Mouse (Mus musculus) liver, embryonic 16.5 days (tissue): Measurements from ENCODE around the gene Spag7. TPM values are rescaled to one million over a fixed set of nuclear protein-coding genes. Genes with fewer than 3 reads are reported as not detected.
A peak's percentile ranks its signal among the peaks of the same experiment; 100 is the strongest.

Experiments used
- ATAC-seq: fragments of 200-750 bp; cut with Nextera tagmentation; 2 replicates; pipeline ENCODE4 v1.8.0; 2017; ENCODE audit warnings: low read depth, mild to moderate bottlenecking, moderate number of reproducible peaks, moderate library complexity
- H3K27ac ChIP-seq: fragments of 300-500 bp; sonication (generic); 2 replicates; pipeline ENCODE4 v1.5.1; 2014; ENCODE audit warnings: mild to moderate bottlenecking, low read length
- H3K27me3 ChIP-seq: fragments of 300-500 bp; sonication (generic); 2 replicates; pipeline ENCODE4 v1.6.1; 2014; ENCODE audit warnings: low read depth, low read length, mixed read lengths; ENCODE audit not compliant: control insufficient read depth, insufficient read depth
- H3K36me3 ChIP-seq: fragments of 300-500 bp; sonication (generic); 2 replicates; pipeline ENCODE4 v1.6.1; 2014; ENCODE audit warnings: mild to moderate bottlenecking; ENCODE audit not compliant: control insufficient read depth, insufficient read depth
- H3K4me1 ChIP-seq: fragments of 300-500 bp; sonication (generic); 2 replicates; pipeline ENCODE4 v1.6.1; 2014; ENCODE audit warnings: low read depth, low read length, mixed read lengths; ENCODE audit not compliant: control insufficient read depth
- H3K4me2 ChIP-seq: fragments of 300-500 bp; sonication (generic); 2 replicates; pipeline ENCODE4 v1.6.1; 2014; ENCODE audit warnings: low read depth, low read length, mixed read lengths
- H3K4me3 ChIP-seq: fragments of 300-500 bp; sonication (generic); 2 replicates; pipeline ENCODE4 v1.5.1; 2014; ENCODE audit warnings: low read depth, mild to moderate bottlenecking, low read length
- H3K9ac ChIP-seq: fragments of 300-500 bp; sonication (generic); 2 replicates; pipeline ENCODE4 v1.6.1; 2014; ENCODE audit warnings: low read depth, low read length
- H3K9me3 ChIP-seq: fragments of 300-500 bp; sonication (generic); replicated peaks from 2 replicates; pipeline ENCODE4 v1.6.1; 2016; ENCODE audit warnings: low read length; ENCODE audit not compliant: control insufficient read depth
- WGBS: fragments of 180-500 bp; shearing (Covaris S2); extraction: QIAGEN DNeasy Blood & Tissue Kit; methylation state at CpG from one replicate; pipeline ENCODE4 v1.1.7; 2014; ENCODE audit not compliant: insufficient replicate concordance; 5-methylcytosine and 5-hydroxymethylcytosine counted together
- polyA plus RNA-seq: library from polyadenylated mRNA; unstranded; fragments of >200 nt; fragmentation: Nextera tagmentation; extraction: Ambion mirVana; gene quantifications from 2 replicates; pipeline ENCODE4 v1.2.1, GENCODE M21; 2015

Spag7 gene
- polyA plus RNA-seq, 1 experiment from 2014 or later, result 57.5 TPM

DNA sequence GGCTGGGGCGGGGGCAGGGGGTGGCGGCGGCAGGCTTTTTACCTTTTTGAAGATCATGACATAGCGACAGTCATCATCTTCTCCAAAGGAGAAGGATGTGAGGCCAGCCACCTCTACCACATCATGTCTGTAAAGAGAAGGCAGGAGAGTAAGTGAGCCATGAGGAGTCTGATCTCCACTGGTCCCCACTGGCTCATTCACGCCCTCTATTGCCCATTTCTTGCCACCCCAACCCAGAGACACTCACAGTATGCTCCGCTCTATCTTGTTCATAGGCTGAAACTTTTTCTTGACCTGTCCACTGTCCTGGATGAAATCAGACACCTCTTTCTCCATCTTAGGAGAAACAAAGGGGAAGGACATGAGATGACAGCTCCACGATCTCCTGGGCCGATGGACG, 4.5 kb downstream of the Spag7 start:
- no peak for ATAC-seq
- Histone ChIP-seq H3K27me3 (no peaks in the 10 kb centered on the region), H3K27ac (no peak overlapping the region), H3K4me1 (peaks cover 13% of the 10 kb centered on the region), H3K9me3 (no peaks in the 10 kb centered on the region), H3K9ac (no peak overlapping the region), H3K4me2 (no peak overlapping the region), H3K4me3 (no peak overlapping the region), H3K36me3 (peaks cover 24% of the 10 kb centered on the region)
- WGBS, result 83% methylated on average over 9 of the region's 9 CpGs

DNA sequence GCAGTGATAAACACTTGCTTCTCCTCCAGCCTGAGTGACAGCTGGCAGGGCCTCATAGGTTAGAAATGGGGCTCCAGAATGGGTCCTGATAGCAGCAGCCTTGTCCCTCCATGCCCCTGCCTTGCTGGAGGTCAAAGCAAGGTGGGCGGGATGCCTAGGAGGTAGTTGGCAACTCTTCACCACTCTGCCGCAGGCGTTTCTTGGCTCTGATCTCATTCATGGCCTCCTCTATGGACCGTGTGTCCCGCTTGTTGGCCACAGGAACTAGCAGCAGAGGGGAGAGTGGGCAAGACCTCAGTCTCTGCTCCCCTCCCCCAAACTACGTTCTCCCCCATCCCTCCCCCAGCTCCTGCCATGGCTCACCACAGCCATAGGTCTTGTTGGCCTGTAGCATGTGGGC, 5.3 kb downstream of the Spag7 start:
- Histone ChIP-seq H3K27me3 (no peaks in the 10 kb centered on the region), H3K36me3 (peaks cover 24% of the 10 kb centered on the region), H3K4me1 (peaks cover 13% of the 10 kb centered on the region), H3K4me2 (no peak overlapping the region), H3K9ac (no peak overlapping the region), H3K27ac (no peak overlapping the region), H3K9me3 (no peaks in the 10 kb centered on the region), H3K4me3 (no peak overlapping the region)
- WGBS, result 81% methylated on average over 6 of the region's 6 CpGs
- ATAC-seq, result no peak

DNA sequence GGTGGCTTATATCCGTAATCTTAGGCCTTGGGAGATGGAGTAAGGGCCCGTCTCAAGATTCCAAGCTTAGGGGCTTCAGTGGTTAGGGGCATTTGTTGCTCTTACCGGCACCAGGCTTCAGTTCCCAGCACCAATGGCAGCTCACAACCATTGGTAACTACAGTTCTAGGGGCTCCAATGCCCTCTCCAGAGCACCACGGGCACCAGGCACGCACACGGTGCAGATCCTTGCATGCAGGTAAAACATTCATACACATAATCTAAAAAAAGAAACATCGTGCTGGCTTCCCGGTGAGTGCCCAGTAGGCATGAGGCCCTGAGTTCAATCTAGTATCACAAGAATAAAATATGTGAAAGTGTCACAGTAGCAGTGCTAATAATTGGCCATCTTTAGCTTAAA, 6.1 kb downstream of the Spag7 start:
- Histone ChIP-seq H3K27ac (no peak overlapping the region), H3K4me2 (no peak overlapping the region), H3K9ac (no peak overlapping the region), H3K27me3 (no peaks in the 10 kb centered on the region), H3K9me3 (no peaks in the 10 kb centered on the region), H3K4me1 (peaks cover 10% of the 10 kb centered on the region), H3K4me3 (no peak overlapping the region), H3K36me3 (peaks cover 24% of the 10 kb centered on the region)
- 83% methylated on average over 8 of the region's 8 CpGs for WGBS
- no peak for ATAC-seq

DNA sequence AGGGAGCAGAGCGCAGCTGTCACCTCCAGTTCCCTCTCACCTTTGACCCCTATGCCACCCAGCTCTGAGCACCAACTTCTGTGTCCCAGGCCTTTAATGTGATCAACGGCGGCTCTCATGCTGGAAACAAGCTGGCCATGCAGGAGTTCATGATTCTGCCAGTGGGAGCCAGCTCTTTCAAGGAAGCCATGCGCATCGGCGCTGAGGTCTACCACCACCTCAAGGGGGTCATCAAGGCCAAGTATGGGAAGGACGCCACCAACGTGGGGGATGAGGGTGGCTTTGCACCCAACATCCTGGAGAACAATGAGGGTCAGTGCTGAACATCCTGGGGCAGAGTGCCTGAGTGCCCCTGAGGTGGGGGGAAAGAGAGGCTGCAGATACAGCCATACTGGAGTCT, 8.6 kb downstream of the Spag7 start:
- H3K4me1 ChIP-seq, result peaks cover 14% of the 10 kb centered on the region
- no peak overlapping the region for H3K4me2 ChIP-seq
- peaks cover 2% of the 10 kb centered on the region; the same call in 1 of the 2 replicates for H3K27me3 ChIP-seq
- H3K27ac ChIP-seq, result no peak overlapping the region
- 77% methylated on average over 8 of the region's 8 CpGs for WGBS
- H3K9me3 ChIP-seq, result no peaks in the 10 kb centered on the region
- H3K4me3 ChIP-seq, result no peak overlapping the region
- H3K9ac ChIP-seq, result no peak overlapping the region
- H3K36me3 ChIP-seq, result peaks cover 24% of the 10 kb centered on the region
- no peak for ATAC-seq

DNA sequence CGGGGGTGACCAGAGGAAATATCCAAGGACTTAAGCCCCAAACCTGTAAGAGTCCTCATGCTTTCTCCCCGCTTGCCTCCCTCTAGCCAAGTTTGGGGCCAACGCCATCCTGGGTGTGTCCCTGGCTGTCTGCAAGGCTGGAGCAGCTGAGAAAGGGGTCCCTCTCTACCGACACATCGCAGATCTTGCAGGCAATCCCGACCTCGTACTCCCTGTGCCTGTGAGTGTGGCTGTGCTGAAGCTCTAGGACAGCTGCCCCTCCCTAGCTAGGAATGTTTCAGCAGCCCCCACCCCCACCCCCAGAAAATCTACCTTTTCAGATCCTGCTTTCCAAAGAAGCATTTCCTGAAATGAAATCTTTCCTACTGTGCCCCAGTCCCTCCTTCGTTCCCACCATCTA, 10.3 kb downstream of the Spag7 start:
- H3K4me3 ChIP-seq, result no peak overlapping the region
- ATAC-seq, result no peak
- H3K36me3 ChIP-seq, result peaks cover 14% of the 10 kb centered on the region
- H3K4me2 ChIP-seq, result no peak overlapping the region
- peaks cover 2% of the 10 kb centered on the region; the same call in 1 of the 2 replicates for H3K27me3 ChIP-seq
- H3K4me1 ChIP-seq, result peaks cover 20% of the 10 kb centered on the region
- WGBS, result 62% methylated on average over 8 of the region's 8 CpGs
- H3K9me3 ChIP-seq, result no peaks in the 10 kb centered on the region
- H3K27ac ChIP-seq, result no peak overlapping the region
- H3K9ac ChIP-seq, result no peak overlapping the region

DNA sequence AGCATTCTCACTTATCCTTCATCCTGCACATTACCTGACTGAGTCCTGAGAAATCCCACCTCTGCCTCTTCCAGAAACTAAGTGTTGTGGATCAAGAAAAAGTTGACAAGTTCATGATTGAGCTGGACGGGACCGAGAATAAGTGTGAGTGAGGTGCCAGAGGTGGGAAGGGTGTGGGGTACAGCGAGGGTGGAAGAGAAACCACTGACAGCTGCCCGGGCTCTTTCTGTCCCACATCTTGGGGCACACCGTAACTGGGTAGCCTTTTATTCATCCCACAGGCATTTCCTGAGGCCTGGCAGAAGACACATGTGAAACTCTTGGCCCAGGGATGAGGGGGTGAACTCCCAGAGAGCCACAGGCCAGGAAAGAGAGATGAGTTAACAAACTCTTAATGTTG, 10.7 kb downstream of the Spag7 start:
- Histone ChIP-seq H3K9me3 (no peaks in the 10 kb centered on the region), H3K4me3 (no peak overlapping the region), H3K27me3 (peaks cover 2% of the 10 kb centered on the region; the same call in 1 of the 2 replicates), H3K9ac (no peak overlapping the region), H3K36me3 (peaks cover 10% of the 10 kb centered on the region), H3K27ac (no peak overlapping the region), H3K4me2 (no peak overlapping the region), H3K4me1 (peaks cover 20% of the 10 kb centered on the region)
- no peak for ATAC-seq
- WGBS, result 75% methylated on average over 5 of the region's 5 CpGs

DNA sequence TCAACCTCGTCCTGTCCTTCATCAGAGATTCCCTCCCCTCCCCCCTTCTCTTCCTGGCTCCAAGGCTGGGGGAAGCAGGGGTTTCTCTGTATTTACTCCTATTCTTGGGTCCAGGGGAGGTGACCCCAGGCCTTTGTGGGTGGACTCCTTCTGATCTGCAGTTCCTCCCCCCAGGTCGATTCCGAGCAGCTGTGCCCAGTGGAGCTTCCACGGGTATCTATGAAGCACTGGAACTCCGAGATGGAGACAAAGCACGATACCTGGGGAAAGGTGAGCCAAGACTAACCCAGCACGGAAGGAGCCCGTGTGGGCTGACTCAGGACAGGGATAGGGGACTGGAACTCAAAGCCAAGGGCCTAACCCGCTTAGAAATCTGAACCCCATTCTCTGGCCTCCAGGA, 11.2 kb downstream of the Spag7 start:
- H3K4me3 ChIP-seq, result no peak overlapping the region
- peaks cover 8% of the 10 kb centered on the region for H3K36me3 ChIP-seq
- no peak overlapping the region for H3K27ac ChIP-seq
- H3K9me3 ChIP-seq, result no peaks in the 10 kb centered on the region
- WGBS, result 59% methylated on average over 9 of the region's 9 CpGs
- H3K4me1 ChIP-seq, result peaks cover 21% of the 10 kb centered on the region
- no peak overlapping the region for H3K4me2 ChIP-seq
- ATAC-seq, result no peak
- no peak overlapping the region for H3K9ac ChIP-seq
- peaks cover 2% of the 10 kb centered on the region; the same call in 1 of the 2 replicates for H3K27me3 ChIP-seq

DNA sequence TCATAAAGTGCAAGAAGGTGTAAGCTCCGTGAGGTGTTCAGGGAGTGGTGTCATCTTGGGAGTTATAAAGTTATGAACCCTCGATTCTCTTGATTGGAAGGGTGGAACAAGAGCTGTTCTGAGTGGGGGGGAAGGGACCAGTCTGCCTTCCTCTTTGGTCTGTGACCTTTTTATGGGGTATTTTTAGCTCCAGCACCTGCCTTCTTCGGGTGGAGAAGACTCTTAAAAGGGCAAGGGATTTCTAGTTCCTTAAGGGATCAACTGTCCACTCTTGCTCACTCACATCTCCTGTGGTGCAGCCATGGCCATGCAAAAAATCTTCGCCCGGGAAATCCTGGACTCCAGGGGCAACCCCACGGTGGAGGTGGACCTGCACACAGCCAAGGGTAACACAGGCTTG, 11.6 kb downstream of the Spag7 start:
- 42% methylated on average over 6 of the region's 6 CpGs for WGBS
- H3K27ac ChIP-seq, result no peak overlapping the region

DNA sequence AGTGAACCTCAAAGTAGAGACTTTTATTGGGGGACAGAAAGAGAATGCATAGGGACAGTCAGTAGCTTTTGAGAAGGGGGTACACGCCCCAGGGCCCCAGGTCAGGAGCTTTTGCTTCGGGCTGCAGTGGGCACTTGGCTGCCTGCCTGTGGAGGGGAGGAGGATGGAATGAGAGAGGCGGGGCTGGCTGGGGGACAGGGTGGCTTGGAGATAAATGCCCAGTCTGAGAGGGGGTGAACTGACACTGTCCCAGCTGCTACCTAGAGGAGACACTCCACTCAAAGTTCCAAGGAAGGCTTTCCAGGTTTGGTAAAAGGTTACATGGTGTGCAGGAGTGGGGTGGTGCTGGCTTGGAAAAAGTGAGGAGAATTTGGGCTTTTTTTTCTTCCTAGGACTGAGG, 12.3 kb downstream of the Spag7 start, which contains the start of gene Eno3:
TSS of gene Eno3 (plus strand) at position 239 of the 400 bp plus-strand sequence.
- Histone ChIP-seq H3K9ac (peak within 1 kb of the TSS; percentile 100), H3K27me3 (peaks cover 2% of the 10 kb centered on the region; the same call in 1 of the 2 replicates), H3K4me3 (peak within 1 kb of the TSS; percentile 99), H3K27ac (peak within 1 kb of the TSS; percentile 99), H3K36me3 (peaks cover 7% of the 10 kb centered on the region), H3K4me2 (peak within 1 kb of the TSS; percentile 92), H3K4me1 (peaks cover 31% of the 10 kb centered on the region), H3K9me3 (no peaks in the 10 kb centered on the region)
- 17% methylated on average over 3 of the region's 3 CpGs for WGBS
- ATAC-seq, result no peak

More for the DNA sequence above, 11.6 kb downstream of the Spag7 start:
- H3K9ac ChIP-seq, result no peak overlapping the region
- H3K27me3 ChIP-seq, result peaks cover 2% of the 10 kb centered on the region; the same call in 1 of the 2 replicates
- no peak overlapping the region for H3K4me3 ChIP-seq
- peaks cover 5% of the 10 kb centered on the region; the same call in 1 of the 2 replicates for H3K36me3 ChIP-seq
- no peaks in the 10 kb centered on the region for H3K9me3 ChIP-seq
- no peak overlapping the region for H3K4me2 ChIP-seq
- H3K4me1 ChIP-seq, result peaks cover 25% of the 10 kb centered on the region
- no peak for ATAC-seq
